Mouse (Mus musculus) liver, postnatal 0 days (tissue): ENCODE data around the gene Trib3.

Source experiments
- CTCF ChIP-seq: sonication (generic); IDR thresholded peaks from 2 replicates; pipeline ENCODE4 v1.5.1; 2016; ENCODE audit warnings: antibody characterized with exemption, low read depth
- EP300 ChIP-seq: IDR thresholded peaks from 2 replicates; pipeline ENCODE4 v1.6.1; 2016; ENCODE audit warnings: antibody characterized with exemption, low read depth, mild to moderate bottlenecking

DNA sequence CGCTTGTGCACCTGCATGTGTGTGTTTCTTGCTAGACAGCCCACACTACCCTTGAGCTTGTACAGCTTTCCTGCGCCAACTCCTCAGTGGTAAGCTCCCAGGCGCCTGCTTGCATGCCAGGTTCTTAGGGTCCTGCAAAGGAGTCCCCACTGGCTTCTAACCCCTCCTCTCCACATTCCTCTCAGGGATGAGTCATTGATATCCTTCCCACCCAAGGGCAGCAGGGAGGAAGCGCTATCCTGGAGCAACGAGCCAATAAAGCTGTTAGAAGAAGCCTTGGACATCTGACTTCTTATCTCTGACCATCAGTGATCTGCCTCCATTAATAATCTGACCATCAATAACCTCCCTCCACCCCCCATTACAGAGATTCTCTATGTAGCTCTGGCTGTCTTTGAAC is 24.1 kb upstream of the Trib3 start:
- TF ChIP-seq CTCF (no peak), EP300 (no peak)
